Mouse (Mus musculus) gastrocnemius, postnatal 10 days (tissue): ENCODE data around the gene Smim11. TPM values are rescaled to one million over a fixed set of nuclear protein-coding genes. Genes with fewer than 3 reads are reported as not detected.
A peak's percentile ranks its signal among the peaks of the same experiment; 100 is the strongest.

Experiments used
- DNase-seq: peaks from one replicate; pipeline ENCODE4 v3.0.0; 2021; ENCODE audit warnings: mixed read lengths
- long read RNA-seq, 2 experiments: library from polyadenylated mRNA; stranded (forward); transcript quantifications; one replicate each; pipeline ENCODE4 v2.0.0; 2021
- total RNA-seq, 2 experiments: library from RNA; stranded (reverse); gene quantifications; 2 replicates each; pipeline ENCODE4 v1.2.3; 2021

The Smim11 gene
- 10 to 100 TPM; 81.1 to 84.7 TPM for total RNA-seq
- long read RNA-seq, experiment 1, transcript Smim11-201 (4 exons, 517 nt), result major isoform, 49 of 55 reads
- long read RNA-seq, experiment 1, partial matches to known transcripts, result 1 of 55 reads
- long read RNA-seq, experiment 1, other reads (novel, unspliced or antisense), result 3 of 55 reads
- long read RNA-seq, experiment 2, transcript Smim11-201 (4 exons, 517 nt), result major isoform, 33 of 36 reads
- long read RNA-seq, experiment 2, partial matches to known transcripts, result 2 of 36 reads
- long read RNA-seq, experiment 2, other reads (novel, unspliced or antisense), result 1 of 36 reads

- peak; percentile 87 for DNase-seq
These were observed at the start of gene Smim11 for GRCm38 (mm10) chr16:92300649-92301411. Smim11 (plus strand) TSS chr16:92301286.

- DNase-seq, result no peak
These were observed 46.8 kb upstream of the Smim11 start for GRCm38 (mm10) chr16:92254316-92254715.

GRCm38 (mm10) chr16:92267861-92268260, 33.2 kb upstream of the Smim11 start:
- DNase-seq, result no peak

- no peak for DNase-seq
These were observed 26.6 kb upstream of the Smim11 start for GRCm38 (mm10) chr16:92274516-92274915.

- no peak for DNase-seq
These were observed 25.6 kb upstream of the Smim11 start for GRCm38 (mm10) chr16:92275526-92275925.

GRCm38 (mm10) chr16:92282671-92283070, 18.4 kb upstream of the Smim11 start:
- DNase-seq, result peak; percentile 49

- DNase-seq, result no peak
These were observed 16.0 kb upstream of the Smim11 start for GRCm38 (mm10) chr16:92285068-92285467.

- peak; percentile 93 for DNase-seq
These were observed 14.5 kb upstream of the Smim11 start for GRCm38 (mm10) chr16:92286609-92287008.

- peak; percentile 22 for DNase-seq
These were observed 12.3 kb upstream of the Smim11 start for GRCm38 (mm10) chr16:92288778-92289177.

- DNase-seq, result no peak
These were observed 11.0 kb upstream of the Smim11 start for GRCm38 (mm10) chr16:92290045-92290444.

- no peak for DNase-seq
These were observed 9.0 kb upstream of the Smim11 start, which contains the start of gene Kcne2 for GRCm38 (mm10) chr16:92292101-92292500. Kcne2 (plus strand) TSS chr16:92292389.

GRCm38 (mm10) chr16:92294267-92294970, 6.7 kb upstream of the Smim11 start:
- no peak for DNase-seq

- no peak for DNase-seq
These were observed 5.8 kb upstream of the Smim11 start for GRCm38 (mm10) chr16:92295328-92295727.

GRCm38 (mm10) chr16:92301412-92301806, 323 bp downstream of the Smim11 start:
- peak; percentile 32 for DNase-seq

- peak; percentile 39 for DNase-seq
These were observed 903 bp downstream of the Smim11 start for GRCm38 (mm10) chr16:92301989-92302388.

GRCm38 (mm10) chr16:92302506-92302905, 1.4 kb downstream of the Smim11 start:
- no peak for DNase-seq

- DNase-seq, result no peak
These were observed 4.4 kb downstream of the Smim11 start for GRCm38 (mm10) chr16:92305519-92305918.

- no peak for DNase-seq
These were observed 6.9 kb downstream of the Smim11 start for GRCm38 (mm10) chr16:92307947-92308346.

GRCm38 (mm10) chr16:92309126-92309525, 8.0 kb downstream of the Smim11 start:
- no peak for DNase-seq

GRCm38 (mm10) chr16:92313953-92314741, 13.1 kb downstream of the Smim11 start:
- peak; percentile 34 for DNase-seq

- no peak for DNase-seq
These were observed 15.1 kb downstream of the Smim11 start for GRCm38 (mm10) chr16:92316049-92316738.
